Mouse (Mus musculus): ENCODE data around the gene Zfp955b.
"Not testable (repeated sequence)": the region's sequence is repeated elsewhere in the genome, so short reads cannot be mapped to it uniquely, and the experiment has no call there.

- TF ChIP-seq MAX (IDR thresholded peaks at IDR 0.05); CTCF (IDR thresholded peaks at IDR 0.05; ENCODE audit: control insufficient read depth, insufficient read depth, insufficient read length): not testable (repeated sequence)
Observed at GRCm38 (mm10) chr17:33255319-33255657, 34.1 kb upstream of the Zfp955b start.

All from C2C12 (cell line).